Mouse (Mus musculus): ENCODE measurements around the gene Zbtb40. TPM values are rescaled to one million over a fixed set of nuclear protein-coding genes. Genes with fewer than 3 reads are reported as not detected.

Gene Zbtb40
- total RNA-seq, 1 experiment from 2014 or later, result 9.0 TPM

GRCm38 (mm10) chr4:136996933-136997332 is 51.7 kb downstream of the Zbtb40 start:
- ATAC-seq (replicated peaks; ENCODE audit: insufficient number of reproducible peaks, low FRiP score, low TSS enrichment, poor library complexity, severe bottlenecking), result no peak

DNA sequence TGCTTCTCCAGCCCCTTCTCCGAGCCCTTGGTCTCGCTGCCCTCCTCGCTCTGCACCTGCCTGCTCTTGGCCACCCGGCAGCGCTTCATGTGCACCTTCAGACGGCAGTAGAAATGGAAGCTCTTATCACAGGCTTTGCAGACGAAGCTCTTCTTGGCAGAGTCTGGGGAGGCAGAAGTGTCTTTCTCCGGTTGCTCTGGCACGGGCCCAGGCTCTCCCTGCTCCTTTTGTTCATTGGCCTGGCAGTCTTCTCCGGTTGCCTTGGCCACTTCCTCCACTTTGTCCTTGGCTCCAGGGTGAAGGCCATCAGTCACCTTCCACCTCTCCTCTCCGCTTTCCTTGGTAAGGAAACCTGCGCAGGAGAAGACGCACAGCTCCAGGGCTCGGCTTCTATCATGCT is 53.2 kb downstream of the Zbtb40 start:
- ATAC-seq (replicated peaks; ENCODE audit: insufficient number of reproducible peaks, low FRiP score, low TSS enrichment, poor library complexity, severe bottlenecking), result no peak

DNA sequence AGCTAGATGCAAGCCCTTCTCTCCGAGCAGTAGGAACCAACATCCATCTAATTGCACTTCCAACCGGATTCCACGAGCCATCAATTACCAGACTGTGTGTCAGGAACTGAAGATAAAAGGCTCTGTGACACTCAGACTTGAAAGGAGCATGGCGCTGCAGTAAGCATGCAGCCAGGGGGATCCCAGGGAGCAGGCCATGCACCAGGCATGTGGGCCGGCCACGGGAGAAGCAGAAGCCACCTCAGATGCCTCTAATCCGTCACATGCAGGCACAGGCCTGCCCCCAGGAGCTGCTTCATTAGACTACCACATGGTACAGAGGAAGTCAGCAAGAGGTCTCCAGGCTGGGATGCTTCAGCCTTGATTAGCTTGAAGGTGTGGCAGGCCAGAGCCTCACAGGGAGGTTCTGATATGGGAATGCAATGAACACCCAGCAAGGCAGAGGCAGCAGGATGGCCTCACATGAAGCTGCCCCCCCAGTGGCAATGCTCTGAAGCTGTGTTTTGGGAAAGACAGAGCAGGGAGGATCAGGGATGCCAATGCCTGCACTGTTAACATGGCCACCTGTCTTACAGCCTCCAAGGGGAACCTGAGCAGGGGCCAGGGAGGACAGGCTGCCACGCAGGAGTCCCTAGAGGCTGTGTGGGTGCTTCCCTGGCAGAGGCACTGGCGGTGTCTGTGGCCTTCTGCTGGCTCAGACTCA is 66.5 kb downstream of the Zbtb40 start:
- ATAC-seq (replicated peaks; ENCODE audit: insufficient number of reproducible peaks, low FRiP score, low TSS enrichment, poor library complexity, severe bottlenecking), result no peak

DNA sequence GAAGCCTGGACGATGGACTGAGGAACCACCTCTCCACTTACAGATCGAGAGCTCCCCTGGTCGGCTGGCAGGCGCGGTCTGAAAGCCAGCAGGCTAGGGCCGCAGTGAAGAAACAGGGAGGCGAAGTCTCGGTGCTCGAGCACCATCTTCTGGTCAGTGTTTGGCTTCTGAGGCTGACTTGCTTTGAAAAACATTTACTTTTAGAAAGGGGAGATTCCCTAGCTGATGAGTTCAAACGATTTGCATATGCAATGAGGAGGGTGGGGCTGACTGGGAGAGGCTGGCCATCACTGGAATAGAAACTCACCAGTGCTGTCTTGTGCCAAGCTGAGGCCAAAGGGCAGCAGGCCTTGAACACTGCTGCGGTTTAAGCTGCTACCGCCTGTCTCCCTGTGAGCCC is 67.3 kb downstream of the Zbtb40 start:
- ATAC-seq (replicated peaks; ENCODE audit: insufficient number of reproducible peaks, low FRiP score, low TSS enrichment, poor library complexity, severe bottlenecking), result no peak

DNA sequence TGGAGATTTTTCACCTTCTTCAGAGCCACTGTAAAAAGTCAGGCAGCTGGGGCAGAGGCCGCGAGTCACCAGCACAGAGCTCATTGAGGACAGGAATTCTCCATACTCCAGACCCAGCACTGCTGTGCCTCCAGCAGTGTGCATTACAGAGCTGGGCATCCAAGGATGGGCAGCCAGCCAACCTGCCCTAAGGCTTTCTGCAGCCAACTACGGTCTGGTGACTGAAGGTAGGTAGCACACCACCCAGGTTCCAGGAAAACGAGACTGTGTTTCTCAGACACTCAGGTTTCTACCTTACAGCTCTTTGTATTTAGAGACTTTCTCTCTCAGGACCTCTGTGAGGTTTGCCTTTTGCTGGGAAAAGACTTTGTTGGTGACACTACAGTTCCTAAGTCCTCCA is 67.7 kb downstream of the Zbtb40 start:
- no peak for ATAC-seq (replicated peaks; ENCODE audit: insufficient number of reproducible peaks, low FRiP score, low TSS enrichment, poor library complexity, severe bottlenecking)

GRCm38 (mm10) chr4:136977244-136977643 is 71.4 kb downstream of the Zbtb40 start:
- no peak for ATAC-seq (replicated peaks; ENCODE audit: insufficient number of reproducible peaks, low FRiP score, low TSS enrichment, poor library complexity, severe bottlenecking)

GRCm38 (mm10) chr4:136970939-136971338 is 77.7 kb downstream of the Zbtb40 start:
- ATAC-seq (replicated peaks; ENCODE audit: insufficient number of reproducible peaks, low FRiP score, low TSS enrichment, poor library complexity, severe bottlenecking), result no peak

- no peak for ATAC-seq (replicated peaks; ENCODE audit: insufficient number of reproducible peaks, low FRiP score, low TSS enrichment, poor library complexity, severe bottlenecking)
These were observed 78.9 kb downstream of the Zbtb40 start for GRCm38 (mm10) chr4:136969503-136970276.

- ATAC-seq (replicated peaks; ENCODE audit: insufficient number of reproducible peaks, low FRiP score, low TSS enrichment, poor library complexity, severe bottlenecking), result no peak
These were observed 79.5 kb downstream of the Zbtb40 start for GRCm38 (mm10) chr4:136969096-136969495.

GRCm38 (mm10) chr4:136967511-136967910 is 81.1 kb downstream of the Zbtb40 start:
- ATAC-seq (replicated peaks; ENCODE audit: insufficient number of reproducible peaks, low FRiP score, low TSS enrichment, poor library complexity, severe bottlenecking), result no peak

- ATAC-seq (replicated peaks; ENCODE audit: insufficient number of reproducible peaks, low FRiP score, low TSS enrichment, poor library complexity, severe bottlenecking), result no peak
These were observed 81.9 kb downstream of the Zbtb40 start for GRCm38 (mm10) chr4:136966493-136967390.

- no peak for ATAC-seq (replicated peaks; ENCODE audit: insufficient number of reproducible peaks, low FRiP score, low TSS enrichment, poor library complexity, severe bottlenecking)
These were observed 83.6 kb downstream of the Zbtb40 start for GRCm38 (mm10) chr4:136964990-136965421.

GRCm38 (mm10) chr4:136962447-136962846 is 86.2 kb downstream of the Zbtb40 start:
- no peak for ATAC-seq (replicated peaks; ENCODE audit: insufficient number of reproducible peaks, low FRiP score, low TSS enrichment, poor library complexity, severe bottlenecking)

DNA sequence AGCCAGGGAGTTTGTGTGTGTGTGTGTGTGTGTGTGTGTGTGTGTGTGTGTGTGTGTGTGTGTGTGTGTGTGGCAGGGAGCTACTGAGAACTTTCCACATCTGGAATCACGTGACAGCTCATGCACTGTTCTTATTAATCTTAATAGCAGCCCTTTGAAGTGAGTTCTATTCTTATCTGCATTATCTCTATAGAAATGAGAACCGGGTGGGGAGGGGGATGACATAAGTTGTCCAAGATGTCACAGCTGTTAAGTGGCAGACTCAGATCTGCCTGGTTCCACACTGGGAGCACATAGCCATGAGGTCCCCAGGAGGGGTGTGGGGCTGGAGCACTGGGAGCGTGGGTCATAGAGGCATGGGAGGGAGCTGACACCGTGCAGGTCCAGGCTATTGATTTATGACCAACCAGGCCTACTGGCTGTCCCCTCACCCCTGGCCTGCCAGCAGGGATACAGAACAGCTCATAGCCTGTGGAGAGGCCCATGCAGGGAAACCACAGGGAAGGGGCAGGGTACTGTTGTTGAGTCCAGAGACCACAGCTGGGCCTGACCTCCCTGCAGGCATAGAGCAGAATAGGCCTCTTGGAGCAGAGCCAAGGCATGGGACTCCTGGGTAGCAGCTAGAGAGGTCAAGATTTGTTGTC is 86.8 kb downstream of the Zbtb40 start:
- no peak for ATAC-seq (replicated peaks; ENCODE audit: insufficient number of reproducible peaks, low FRiP score, low TSS enrichment, poor library complexity, severe bottlenecking)

DNA sequence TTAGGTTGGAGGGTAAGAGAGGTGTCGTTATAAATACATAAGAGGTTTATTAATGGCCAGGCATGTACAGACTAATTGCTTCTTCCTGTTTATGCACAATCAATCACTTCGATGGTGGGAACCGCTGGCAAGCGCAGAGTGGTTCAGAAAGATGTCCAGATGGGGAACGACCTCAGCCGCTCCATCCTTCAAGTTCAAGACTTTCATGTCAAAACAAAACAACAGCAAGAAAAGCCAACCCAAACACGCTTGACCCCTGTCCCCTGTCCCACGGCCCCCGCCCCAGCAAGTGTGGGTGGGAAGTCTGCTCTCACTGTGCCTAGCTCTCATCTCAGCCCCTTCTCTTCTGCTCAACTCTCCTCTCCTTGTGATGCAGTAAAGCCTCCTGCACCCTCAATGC is 88.0 kb downstream of the Zbtb40 start:
- ATAC-seq (replicated peaks; ENCODE audit: insufficient number of reproducible peaks, low FRiP score, low TSS enrichment, poor library complexity, severe bottlenecking), result no peak

DNA sequence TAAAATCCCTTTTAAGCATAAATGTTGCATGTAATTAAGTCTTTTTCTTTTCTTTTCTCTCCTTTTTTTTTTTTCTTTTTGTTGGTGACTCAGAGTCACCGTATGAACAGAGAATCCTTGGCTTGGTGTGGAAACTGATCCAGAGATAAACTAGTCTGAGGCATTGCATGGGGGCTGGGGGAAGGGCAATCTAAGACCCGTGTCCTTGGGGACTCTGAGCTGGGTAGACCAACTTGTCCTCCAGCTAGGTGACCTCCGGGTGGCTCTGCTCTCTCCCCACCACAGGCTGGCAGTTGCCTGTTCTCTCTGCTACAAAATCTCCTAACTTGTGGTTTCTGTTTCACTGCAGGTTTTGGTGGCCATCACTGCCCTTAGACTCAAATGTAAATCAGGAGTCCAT is 88.5 kb downstream of the Zbtb40 start:
- no peak for ATAC-seq (replicated peaks; ENCODE audit: insufficient number of reproducible peaks, low FRiP score, low TSS enrichment, poor library complexity, severe bottlenecking)

- ATAC-seq (replicated peaks; ENCODE audit: insufficient number of reproducible peaks, low FRiP score, low TSS enrichment, poor library complexity, severe bottlenecking), result no peak
These were observed 91.7 kb downstream of the Zbtb40 start, which contains the start of gene Epha8 for GRCm38 (mm10) chr4:136956751-136957446. Gene Epha8 (minus strand): TSS chr4:136956816.

DNA sequence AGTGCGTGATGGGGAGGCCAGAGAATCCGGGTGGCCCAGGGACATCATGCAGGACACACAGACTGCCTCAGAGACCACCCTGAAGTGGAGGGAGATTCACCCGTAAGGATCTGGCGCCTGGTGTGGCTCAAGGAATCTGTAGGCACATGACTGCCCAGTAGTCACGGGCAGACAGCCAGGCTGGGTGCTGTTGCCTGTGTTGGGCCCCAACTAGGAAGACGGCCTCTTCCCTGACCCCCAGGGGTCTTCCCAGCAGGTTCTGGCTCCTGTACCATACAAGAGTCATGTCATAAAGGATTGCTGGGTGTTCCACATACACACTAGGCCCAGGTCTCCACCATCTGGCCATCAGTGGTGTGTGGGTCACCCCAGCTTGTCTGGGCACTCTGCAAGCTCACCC is 94.0 kb downstream of the Zbtb40 start:
- ATAC-seq (replicated peaks; ENCODE audit: insufficient number of reproducible peaks, low FRiP score, low TSS enrichment, poor library complexity, severe bottlenecking), result no peak

Data from monocyte, adult 5-6 weeks (primary cell).